Comparison of ENCODE assay signal across 17 mouse cellular contexts in the genomic region with DNA sequence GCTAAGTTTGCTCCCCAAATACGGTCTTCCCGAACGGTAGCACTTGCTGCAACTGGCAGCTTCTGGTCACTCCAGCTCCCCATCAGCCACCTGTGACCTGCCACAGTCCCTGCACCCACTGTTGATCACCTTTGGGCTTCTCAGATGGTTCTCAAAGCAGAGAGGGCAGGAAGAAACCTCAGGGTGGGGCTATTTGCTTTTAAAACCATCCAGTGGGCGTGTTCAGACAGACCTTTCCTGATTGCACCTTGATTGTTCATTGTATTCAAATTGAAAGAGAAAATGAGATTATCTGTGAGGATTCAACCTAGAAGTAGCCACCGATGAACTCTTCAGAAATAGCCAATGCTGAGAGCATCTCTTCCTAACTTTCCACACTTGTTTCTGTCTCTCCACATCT.
DNase-seq lines count a peak whose midpoint lies in the region; ATAC-seq lines count a peak whose summit lies in the region.
"Had no signal": no experiment of that assay in that cellular context is flagged by ENCODE, and none has a peak within 500 bp of the region (broad histone marks: within the 10 kb centered on the region; RNA-seq: fewer than 3 reads in every experiment).

No protein-coding gene starts in this region.

- peak; percentile 47 for ATAC-seq in activated CD4-positive, CD25-positive, alpha-beta regulatory T cell, adult 4 months
- ATAC-seq in megakaryocyte, adult 5-6 weeks (ENCODE audit: poor library complexity, severe bottlenecking): 0 out of 2 replicates have a peak, but pooled peaks have one; percentile 8
- ATAC-seq: forebrain, embryonic 16.5 days; hindbrain, postnatal 0 days had no signal

- intact Hi-C loops in left cerebral cortex, postnatal 4 days (cut with DNase I): no loop called here

- DNase-seq in A20 (ENCODE audit: low read depth, low spot score): peak; percentile 31
- DNase-seq in CD4-positive helper T cell, adult 2 months (ENCODE audit: low read depth, low spot score): peak; percentile 51
- no peak for DNase-seq in right cerebral cortex, postnatal 25 days
- DNase-seq in left cerebral cortex, postnatal 4 days: no peak
- DNase-seq in kidney, postnatal 10 days: no peak
- DNase-seq in right cerebral cortex, postnatal 36 days (ENCODE audit: low spot score in 2 of 2): no peak
- DNase-seq: adrenal gland, postnatal 14 days; B cell, adult 2 months; cerebellum, adult 18-20 months; cerebellum, adult 9-11 months; cerebellum, postnatal 36 days; gastrocnemius, postnatal 10 days; heart, postnatal 10 days had no signal

Comparison
In these comparisons a context has a peak if more than half of its experiments do, and no peak if none do; other contexts are left out.
1. DNase-seq: peak in A20 (single experiment) and CD4-positive helper T cell, adult 2 months (single experiment); none in right cerebral cortex, postnatal 25 days (single experiment), left cerebral cortex, postnatal 4 days (single experiment), kidney, postnatal 10 days (single experiment) and right cerebral cortex, postnatal 36 days (0 of 2).